Mouse (Mus musculus) adrenal gland, postnatal 14 days (tissue): ENCODE measurements at regions not wholly inside any gene's neighbourhood (a gene's known extent, or its start where the extent isn't known, plus 50 kb on each side); places are given as distances from the start of the nearest gene placed in this dataset.

Experiments
- DNase-seq: peaks from one replicate; pipeline ENCODE4 v3.0.0; 2021; ENCODE audit warnings: mixed read lengths

- no peak for DNase-seq
Observed at GRCm38 (mm10) chrX:95291676-95292075, 95.0 kb upstream of the Arhgef9 start.

- no peak for DNase-seq
Observed at GRCm38 (mm10) chrX:95282038-95282437, 85.4 kb upstream of the Arhgef9 start.

DNA sequence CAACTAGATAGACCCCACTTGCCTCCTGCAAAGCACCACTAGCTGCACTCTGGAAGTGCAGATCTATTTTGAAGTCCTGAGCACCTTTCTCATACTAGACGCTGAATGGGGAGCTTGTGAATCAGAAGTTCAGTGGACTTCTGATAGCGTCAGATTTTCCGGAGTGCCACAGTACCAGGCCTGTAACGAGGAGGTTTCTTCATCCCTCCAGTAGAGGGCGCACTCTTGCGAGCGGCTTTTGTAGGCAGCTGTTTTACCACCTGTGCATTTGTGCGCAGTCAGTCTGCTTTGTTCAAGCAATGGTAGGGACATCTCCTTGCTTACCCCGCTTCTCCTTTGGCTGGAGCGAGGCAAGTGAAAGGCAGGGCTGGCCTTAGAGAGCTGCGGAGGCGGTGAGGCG lies 56.9 kb upstream of the Arhgef9 start:
- peak; percentile 66 for DNase-seq
